Mouse (Mus musculus) midbrain, embryonic 13.5 days (tissue): ENCODE results near the gene Palmd. TPM values are rescaled to one million over a fixed set of nuclear protein-coding genes. Genes with fewer than 3 reads are reported as not detected.

Experiments used
- ATAC-seq: fragments of 200-750 bp; cut with Nextera tagmentation; 2 replicates; pipeline ENCODE4 v1.8.0; 2017; ENCODE audit warnings: mild to moderate bottlenecking, moderate TSS enrichment, moderate library complexity
- H3K27ac ChIP-seq: fragments of 300-500 bp; sonication (generic); 2 replicates; pipeline ENCODE4 v1.5.1; 2015; ENCODE audit warnings: inconsistent platforms, mild to moderate bottlenecking, moderate library complexity
- H3K27me3 ChIP-seq: fragments of 300-500 bp; sonication (generic); 2 replicates; pipeline ENCODE4 v1.6.1; 2015; ENCODE audit warnings: mild to moderate bottlenecking, inconsistent platforms
- H3K36me3 ChIP-seq: fragments of 300-500 bp; sonication (generic); 2 replicates; pipeline ENCODE4 v1.6.1; 2015; ENCODE audit warnings: mild to moderate bottlenecking, inconsistent platforms
- H3K4me1 ChIP-seq: fragments of 300-500 bp; sonication (generic); replicated peaks from 2 replicates; pipeline ENCODE4 v1.6.1; 2015; ENCODE audit warnings: inconsistent platforms
- H3K4me2 ChIP-seq: fragments of 300-500 bp; sonication (generic); replicated peaks from 2 replicates; pipeline ENCODE4 v1.6.1; 2015; ENCODE audit warnings: moderate library complexity, mild to moderate bottlenecking, inconsistent platforms
- H3K4me3 ChIP-seq: fragments of 300-500 bp; sonication (generic); replicated peaks from 2 replicates; pipeline ENCODE4 v1.5.1; 2015; ENCODE audit warnings: mild to moderate bottlenecking, inconsistent platforms
- H3K9ac ChIP-seq: fragments of 300-500 bp; sonication (generic); replicated peaks from 2 replicates; pipeline ENCODE4 v1.6.1; 2015; ENCODE audit warnings: mild to moderate bottlenecking, inconsistent platforms
- H3K9me3 ChIP-seq: fragments of 300-500 bp; sonication (generic); 2 replicates; pipeline ENCODE4 v1.6.1; 2016; ENCODE audit warnings: mild to moderate bottlenecking, inconsistent platforms
- WGBS: fragments of 180-500 bp; shearing (Covaris S2); methylation state at CpG from one replicate; pipeline ENCODE4 v1.1.7; 2015; 5-methylcytosine and 5-hydroxymethylcytosine counted together
- polyA plus RNA-seq: library from polyadenylated mRNA; unstranded; fragments of >200 nt; fragmentation: Nextera tagmentation; extraction: Ambion mirVana; gene quantifications from 2 replicates; pipeline ENCODE4 v1.2.1, GENCODE M21; 2015

Palmd gene
- polyA plus RNA-seq, 1 experiment from 2014 or later, result 8.9 TPM

DNA sequence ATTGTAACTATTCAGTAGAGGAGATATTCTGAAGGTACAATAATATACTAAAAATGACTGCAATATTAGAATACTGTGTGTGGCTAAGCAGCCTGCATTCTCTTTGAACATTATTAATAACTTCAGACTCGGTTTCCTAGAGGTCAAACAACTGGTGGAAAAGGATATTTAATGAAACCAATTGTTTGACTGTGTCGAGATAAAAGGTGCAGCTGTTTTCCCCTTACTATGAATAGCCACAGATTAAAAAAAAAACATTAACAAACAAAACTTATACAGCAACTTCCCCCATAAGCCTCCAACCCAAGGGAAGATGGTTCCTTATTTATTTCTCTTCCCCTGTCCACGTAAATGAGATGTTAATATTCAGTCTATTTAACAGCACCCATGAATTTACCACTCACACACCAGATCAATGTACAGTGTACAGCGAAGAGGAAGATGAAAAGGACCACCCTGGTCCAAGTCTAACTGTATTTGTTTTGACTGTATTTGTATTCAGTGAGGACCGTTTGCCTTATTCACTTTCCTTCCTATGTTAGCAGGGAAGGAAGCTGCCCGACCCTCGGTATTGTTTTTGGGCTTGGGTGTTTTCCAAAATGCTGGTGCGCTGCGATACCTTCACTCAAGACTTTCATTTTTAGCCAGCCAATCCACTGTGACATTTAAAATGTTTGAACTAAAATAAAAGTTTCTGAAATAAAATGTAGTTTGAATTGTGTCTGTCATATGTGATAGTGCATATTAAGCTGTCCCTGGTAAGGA, 13.2 kb upstream of the Palmd start:
- no peaks in the 10 kb centered on the region for H3K36me3 ChIP-seq
- H3K4me1 ChIP-seq, result peaks cover 25% of the 10 kb centered on the region
- H3K9me3 ChIP-seq, result 0 out of 2 replicates have a peak, but pooled peaks cover 9% of the 10 kb centered on the region
- no peak overlapping the region for H3K27ac ChIP-seq
- no peak overlapping the region for H3K4me3 ChIP-seq
- WGBS, result 84% methylated on average over 9 of the region's 9 CpGs
- H3K27me3 ChIP-seq, result no peaks in the 10 kb centered on the region
- ATAC-seq, result no peak
- H3K9ac ChIP-seq, result no peak overlapping the region
- no peak overlapping the region for H3K4me2 ChIP-seq

DNA sequence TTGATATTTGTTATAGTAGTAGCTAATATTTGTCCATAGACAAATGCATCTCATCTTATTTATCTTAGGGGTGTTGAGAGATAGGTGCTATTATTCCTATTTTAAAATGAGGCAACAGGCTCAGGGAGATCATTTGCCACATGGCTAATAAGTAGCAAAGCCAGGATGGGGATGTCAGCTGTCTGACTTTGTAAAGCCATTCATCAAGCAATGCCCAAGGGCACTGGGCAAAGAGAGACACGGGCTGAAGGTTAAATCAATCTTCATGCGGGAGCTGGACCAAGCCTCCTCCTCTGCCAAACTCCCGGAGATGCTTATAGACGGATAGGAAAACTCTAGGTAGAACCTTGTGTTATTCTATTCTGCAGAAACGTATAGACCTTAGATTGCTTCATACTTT, 999 bp upstream of the Palmd start:
- Histone ChIP-seq H3K36me3 (no peaks in the 10 kb centered on the region), H3K9ac (no peak overlapping the region), H3K4me3 (no peak overlapping the region), H3K27ac (no peak overlapping the region), H3K9me3 (no peaks in the 10 kb centered on the region), H3K4me2 (no peak overlapping the region), H3K4me1 (peaks cover 27% of the 10 kb centered on the region), H3K27me3 (0 out of 2 replicates have a peak, but pooled peaks cover 3% of the 10 kb centered on the region)
- ATAC-seq, result no peak
- WGBS, result 59% methylated on average over 5 of the region's 5 CpGs

DNA sequence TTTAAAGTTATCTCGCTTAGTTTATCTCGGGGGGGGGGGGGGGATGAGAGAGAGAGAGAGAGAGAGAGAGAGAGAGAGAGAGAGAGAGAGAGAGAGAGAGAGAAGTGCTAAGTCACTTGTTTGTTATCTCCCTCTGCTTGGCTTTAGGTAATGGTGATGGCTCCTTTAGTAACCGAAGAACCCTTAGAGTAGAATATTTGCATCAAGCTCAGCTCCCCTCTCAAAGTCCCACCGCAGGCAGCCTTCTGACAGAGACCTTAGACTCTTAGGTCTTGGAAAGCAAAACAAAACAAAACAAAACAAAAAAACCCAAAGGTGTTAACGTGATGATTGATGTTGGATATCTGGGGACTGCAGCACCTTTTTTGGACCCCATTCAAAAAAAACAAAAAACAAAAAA, 216 bp upstream of the Palmd start:
- H3K27me3 ChIP-seq, result 0 out of 2 replicates have a peak, but pooled peaks cover 3% of the 10 kb centered on the region
- H3K4me2 ChIP-seq, result peak overlapping the region; percentile 53
- H3K36me3 ChIP-seq, result no peaks in the 10 kb centered on the region
- H3K9ac ChIP-seq, result peak overlapping the region; percentile 56; the same call in 1 of the 2 replicates
- H3K4me1 ChIP-seq, result peaks cover 27% of the 10 kb centered on the region
- WGBS, result 36% methylated on average over 3 of the region's 5 CpGs
- H3K27ac ChIP-seq, result peak overlapping the region; percentile 78
- ATAC-seq, result peak; percentile 55
- no peaks in the 10 kb centered on the region for H3K9me3 ChIP-seq
- H3K4me3 ChIP-seq, result peak overlapping the region; percentile 42

DNA sequence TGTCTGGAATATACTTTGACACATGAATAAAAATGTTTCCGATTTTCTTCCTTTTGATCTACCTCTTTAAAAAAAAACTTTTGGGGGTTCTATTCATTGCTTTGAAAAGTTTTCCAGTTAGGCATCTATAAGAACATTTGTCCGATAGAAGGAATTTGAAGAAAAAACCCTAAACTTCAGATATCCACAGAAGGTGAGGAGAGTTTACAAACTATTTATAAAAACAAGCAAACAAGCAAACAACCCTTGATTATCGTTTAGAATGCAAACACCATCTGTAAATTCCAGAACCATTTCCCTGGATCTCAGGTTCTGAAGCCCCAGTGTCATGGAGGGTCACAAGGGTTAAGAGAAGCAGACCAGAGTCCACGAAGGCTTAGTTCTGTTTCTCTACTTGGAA, 820 bp downstream of the Palmd start, which contains the start of gene 4930455H04Rik:
4930455H04Rik (plus strand) TSS at position 301 of the 400 bp plus-strand sequence.
- no peaks in the 10 kb centered on the region for H3K9me3 ChIP-seq
- WGBS, result 75% methylated on average over 4 of the region's 4 CpGs
- no peak for ATAC-seq

DNA sequence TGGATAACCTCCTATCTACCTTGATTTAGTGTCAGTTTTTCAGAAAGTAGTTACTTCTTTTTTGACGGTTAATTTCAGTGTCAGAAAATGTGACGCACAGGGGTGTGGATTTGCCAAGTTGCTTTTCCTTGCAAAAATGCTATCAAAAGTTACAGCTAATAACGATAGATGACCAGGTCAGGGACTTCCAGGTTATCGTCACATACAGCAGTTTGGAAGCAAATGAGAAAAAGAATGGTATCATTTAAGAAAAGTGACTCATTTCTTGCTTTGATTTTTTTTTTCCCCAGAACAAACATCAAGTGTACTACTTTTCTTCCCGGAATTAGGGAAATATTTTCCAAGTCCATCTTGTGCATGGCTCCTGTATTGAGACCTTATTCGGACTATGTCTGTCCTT, 1.4 kb downstream of the Palmd start:
- Histone ChIP-seq H3K36me3 (no peaks in the 10 kb centered on the region), H3K4me3 (no peak overlapping the region), H3K4me2 (peak overlapping the region; percentile 38), H3K4me1 (peaks cover 27% of the 10 kb centered on the region), H3K9ac (no peak overlapping the region), H3K27me3 (no peaks in the 10 kb centered on the region), H3K9me3 (no peaks in the 10 kb centered on the region), H3K27ac (no peak overlapping the region)
- no peak for ATAC-seq
- 86% methylated on average over 6 of the region's 6 CpGs for WGBS

More for the DNA sequence above, 820 bp downstream of the Palmd start, which contains the start of gene 4930455H04Rik:
- Histone ChIP-seq H3K4me2 (peak within 1 kb of the TSS; percentile 53), H3K4me1 (peaks cover 27% of the 10 kb centered on the region), H3K9ac (peak within 1 kb of the TSS; percentile 56), H3K27me3 (0 out of 2 replicates have a peak, but pooled peaks cover 3% of the 10 kb centered on the region), H3K4me3 (peak within 1 kb of the TSS; percentile 42), H3K36me3 (no peaks in the 10 kb centered on the region), H3K27ac (peak within 1 kb of the TSS; percentile 78)

DNA sequence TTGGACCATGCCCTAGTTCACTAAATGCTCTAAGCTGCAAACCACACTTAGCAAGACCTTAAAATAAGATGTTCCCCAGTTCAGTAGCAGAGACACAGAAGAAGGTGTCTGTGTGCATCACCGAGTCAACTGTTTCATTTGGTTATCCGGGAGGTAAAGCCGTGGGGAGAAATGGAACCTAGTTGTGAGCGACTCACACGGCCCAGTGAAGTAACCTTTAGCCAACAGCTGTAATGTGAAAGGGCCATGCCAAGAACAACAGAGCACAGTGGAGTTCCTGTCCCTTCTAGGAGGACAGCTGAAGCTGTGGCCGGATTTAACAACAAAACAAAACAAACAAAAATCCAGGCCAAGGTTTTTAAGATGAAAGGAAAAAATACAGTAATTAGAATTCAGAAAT, 2.0 kb downstream of the Palmd start:
- Histone ChIP-seq H3K4me1 (peaks cover 27% of the 10 kb centered on the region), H3K9me3 (no peaks in the 10 kb centered on the region), H3K36me3 (no peaks in the 10 kb centered on the region), H3K9ac (no peak overlapping the region), H3K4me2 (peak overlapping the region; percentile 38), H3K27ac (no peak overlapping the region), H3K4me3 (0 out of 2 replicates have a peak overlapping the region, but pooled peaks have one; percentile 12), H3K27me3 (no peaks in the 10 kb centered on the region)
- ATAC-seq, result no peak
- WGBS, result 72% methylated on average over 6 of the region's 6 CpGs

DNA sequence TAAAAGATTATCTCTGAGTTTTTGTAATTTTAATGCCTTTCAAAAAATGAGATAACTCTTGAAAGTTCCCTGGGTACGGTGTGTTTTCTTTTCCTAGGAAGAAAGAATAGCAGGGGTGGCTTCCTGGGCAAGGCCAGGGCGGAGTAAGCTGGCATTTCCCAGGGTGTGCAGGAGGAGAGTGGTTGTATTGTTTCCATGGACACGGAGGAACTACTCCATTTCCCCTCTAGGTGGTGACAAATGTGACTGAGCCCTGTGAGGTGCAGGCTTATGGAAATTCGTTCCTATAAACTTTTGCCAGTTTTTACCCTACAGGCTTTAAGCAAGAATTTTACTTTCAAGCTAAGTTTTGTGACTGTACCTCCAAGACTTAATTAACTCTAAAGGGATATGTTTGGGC, 2.6 kb downstream of the Palmd start:
- 19% methylated on average over 4 of the region's 4 CpGs for WGBS
- no peak overlapping the region for H3K4me3 ChIP-seq
- no peak overlapping the region for H3K4me2 ChIP-seq
- no peaks in the 10 kb centered on the region for H3K9me3 ChIP-seq
- peak; percentile 74; the same call in 1 of the 2 replicates for ATAC-seq
- H3K9ac ChIP-seq, result no peak overlapping the region
- H3K36me3 ChIP-seq, result no peaks in the 10 kb centered on the region
- H3K4me1 ChIP-seq, result peaks cover 27% of the 10 kb centered on the region
- no peaks in the 10 kb centered on the region for H3K27me3 ChIP-seq
- no peak overlapping the region for H3K27ac ChIP-seq

DNA sequence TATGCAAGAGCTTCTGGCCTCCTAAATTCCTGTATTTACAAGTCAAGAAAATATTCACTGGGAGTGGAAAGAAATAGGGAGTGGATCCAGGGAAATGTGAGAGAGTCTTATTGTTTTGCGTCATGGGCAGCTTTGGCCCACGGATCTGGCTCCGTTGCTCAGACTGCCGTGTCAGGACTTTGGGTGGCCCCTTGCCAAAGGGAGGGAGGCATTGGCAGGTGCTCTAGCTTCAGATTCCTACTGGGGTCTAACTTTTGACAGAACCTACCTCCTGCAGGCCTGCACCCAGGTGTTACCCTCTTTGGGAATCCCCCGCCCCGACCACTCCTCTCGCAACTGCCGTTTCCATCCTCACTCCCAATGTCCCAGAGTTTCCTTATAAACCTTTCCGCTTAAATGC, 4.4 kb downstream of the Palmd start:
- Histone ChIP-seq H3K27ac (no peak overlapping the region), H3K9ac (no peak overlapping the region), H3K4me3 (no peak overlapping the region), H3K9me3 (no peaks in the 10 kb centered on the region), H3K36me3 (no peaks in the 10 kb centered on the region), H3K4me1 (peaks cover 22% of the 10 kb centered on the region), H3K27me3 (no peaks in the 10 kb centered on the region), H3K4me2 (no peak overlapping the region)
- ATAC-seq, result no peak
- WGBS, result 91% methylated on average over 9 of the region's 9 CpGs

DNA sequence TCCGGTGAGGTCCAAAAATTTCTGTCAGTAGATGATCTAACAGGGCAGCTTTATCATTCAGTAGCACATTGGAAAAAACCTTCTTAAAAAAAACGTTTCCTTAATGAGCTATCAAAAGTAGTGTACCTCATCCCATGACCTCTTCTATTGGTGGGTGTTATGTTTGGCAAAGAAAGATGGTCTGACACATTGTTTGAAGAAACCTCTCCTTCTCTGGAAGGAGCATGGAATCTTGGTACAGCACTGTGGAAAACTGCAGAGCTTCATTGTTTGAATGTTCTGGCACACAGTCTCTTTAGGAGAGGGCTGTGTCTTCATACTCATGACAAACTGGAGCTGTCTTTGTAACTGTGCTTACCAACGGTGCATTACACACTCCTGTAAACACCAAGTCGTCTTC, 5.6 kb downstream of the Palmd start:
- H3K9me3 ChIP-seq, result no peaks in the 10 kb centered on the region
- ATAC-seq, result no peak
- no peak overlapping the region for H3K4me3 ChIP-seq
- H3K27ac ChIP-seq, result no peak overlapping the region
- H3K4me1 ChIP-seq, result peaks cover 11% of the 10 kb centered on the region
- no peak overlapping the region for H3K4me2 ChIP-seq
- H3K27me3 ChIP-seq, result no peaks in the 10 kb centered on the region
- H3K9ac ChIP-seq, result no peak overlapping the region
- no peaks in the 10 kb centered on the region for H3K36me3 ChIP-seq
- WGBS, result 75% methylated on average over 4 of the region's 4 CpGs

DNA sequence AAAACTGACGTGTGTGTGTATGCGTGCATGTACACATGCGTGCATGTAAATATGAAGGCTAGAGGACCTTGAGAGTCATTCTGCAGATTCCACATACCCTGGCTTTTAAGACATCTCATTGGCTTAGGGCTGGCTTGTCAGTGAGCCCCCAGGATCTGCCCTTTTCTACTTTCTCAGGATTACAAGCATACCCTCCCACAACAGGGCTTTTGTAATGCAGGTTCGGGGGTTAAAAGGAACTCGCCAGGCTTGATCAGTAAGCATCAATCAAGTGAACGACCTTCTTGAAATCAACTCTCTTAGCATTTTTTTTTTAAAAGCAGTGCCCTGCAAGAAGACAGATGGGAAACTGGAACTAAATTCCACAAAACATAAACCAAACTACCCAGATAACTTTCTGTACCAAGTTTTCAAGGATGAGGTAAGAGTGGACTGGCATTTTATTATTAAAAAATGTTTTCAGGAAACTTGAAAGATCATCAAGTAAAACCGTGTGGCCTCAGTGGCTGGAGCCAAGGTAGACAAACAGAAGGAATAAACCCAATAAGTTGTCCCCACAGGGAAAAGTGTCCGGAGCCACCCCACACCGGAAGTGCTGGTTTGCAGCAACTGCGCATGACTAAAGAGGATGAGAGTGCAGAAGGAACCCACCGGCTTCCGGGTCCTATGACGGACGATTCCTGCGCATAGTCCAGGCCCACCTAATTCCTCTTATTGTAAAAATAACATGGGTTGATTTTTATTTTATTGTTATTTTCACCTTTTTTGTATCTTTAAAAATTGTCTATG, 7.2 kb downstream of the Palmd start:
- Histone ChIP-seq H3K4me2 (no peak overlapping the region), H3K27ac (no peak overlapping the region), H3K4me3 (no peak overlapping the region), H3K27me3 (no peaks in the 10 kb centered on the region), H3K36me3 (no peaks in the 10 kb centered on the region), H3K9ac (no peak overlapping the region), H3K4me1 (peaks cover under 1% of the 10 kb centered on the region; the same call in 1 of the 2 replicates), H3K9me3 (no peaks in the 10 kb centered on the region)
- WGBS, result 68% methylated on average over 15 of the region's 15 CpGs
- ATAC-seq, result no peak

DNA sequence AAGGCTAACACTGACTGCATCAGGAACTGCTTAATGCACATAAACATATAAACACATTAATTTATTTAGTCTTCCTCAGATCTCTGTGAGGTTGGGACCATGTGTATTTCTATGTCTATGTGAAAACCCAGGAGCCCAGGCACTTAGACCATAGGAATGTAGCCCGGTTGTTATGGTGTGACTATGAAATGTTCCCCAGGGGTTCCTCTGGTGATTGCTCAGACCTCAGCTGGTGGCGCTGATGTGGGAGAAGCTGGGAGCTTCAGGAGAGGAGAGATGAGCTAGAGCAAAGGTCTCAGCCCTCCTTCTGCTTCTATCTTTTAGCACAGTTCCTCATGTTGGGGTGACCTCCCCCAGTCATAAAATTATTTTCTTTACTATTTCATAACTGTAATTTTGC, 8.4 kb downstream of the Palmd start:
- Histone ChIP-seq H3K9ac (no peak overlapping the region), H3K9me3 (no peaks in the 10 kb centered on the region), H3K27ac (no peak overlapping the region), H3K36me3 (no peaks in the 10 kb centered on the region), H3K4me1 (no peaks in the 10 kb centered on the region), H3K4me3 (no peak overlapping the region), H3K27me3 (no peaks in the 10 kb centered on the region), H3K4me2 (no peak overlapping the region)
- no peak for ATAC-seq
- 78% methylated on average over 2 of the region's 2 CpGs for WGBS

DNA sequence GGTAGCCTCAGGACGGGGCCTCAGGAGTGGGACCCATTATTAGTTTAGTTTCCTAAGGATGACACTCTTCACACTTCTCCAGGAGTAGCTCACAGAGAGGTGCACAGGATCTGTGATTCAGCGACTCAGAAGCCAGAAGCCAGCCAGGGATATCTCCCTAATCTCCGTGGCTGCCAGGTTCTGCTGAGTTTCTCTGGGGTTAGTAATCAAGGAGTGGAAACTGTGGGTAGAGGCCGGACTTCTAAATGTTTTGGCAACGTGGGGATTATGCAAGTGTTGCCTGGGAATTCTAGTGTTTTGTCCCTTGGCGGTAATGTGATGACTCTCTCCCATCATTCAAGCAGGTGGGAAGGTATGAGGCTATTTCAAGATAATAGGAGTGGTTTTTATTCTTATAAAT, 13.7 kb downstream of the Palmd start:
- ATAC-seq, result no peak
- Histone ChIP-seq H3K4me1 (no peaks in the 10 kb centered on the region), H3K9ac (no peak overlapping the region), H3K4me2 (no peak overlapping the region), H3K27ac (no peak overlapping the region), H3K27me3 (no peaks in the 10 kb centered on the region), H3K4me3 (no peak overlapping the region), H3K36me3 (no peaks in the 10 kb centered on the region), H3K9me3 (no peaks in the 10 kb centered on the region)
- WGBS, result 64% methylated on average over 6 of the region's 6 CpGs
